Comparison of ENCODE assay signal across 8 mouse cellular contexts in the genomic region with DNA sequence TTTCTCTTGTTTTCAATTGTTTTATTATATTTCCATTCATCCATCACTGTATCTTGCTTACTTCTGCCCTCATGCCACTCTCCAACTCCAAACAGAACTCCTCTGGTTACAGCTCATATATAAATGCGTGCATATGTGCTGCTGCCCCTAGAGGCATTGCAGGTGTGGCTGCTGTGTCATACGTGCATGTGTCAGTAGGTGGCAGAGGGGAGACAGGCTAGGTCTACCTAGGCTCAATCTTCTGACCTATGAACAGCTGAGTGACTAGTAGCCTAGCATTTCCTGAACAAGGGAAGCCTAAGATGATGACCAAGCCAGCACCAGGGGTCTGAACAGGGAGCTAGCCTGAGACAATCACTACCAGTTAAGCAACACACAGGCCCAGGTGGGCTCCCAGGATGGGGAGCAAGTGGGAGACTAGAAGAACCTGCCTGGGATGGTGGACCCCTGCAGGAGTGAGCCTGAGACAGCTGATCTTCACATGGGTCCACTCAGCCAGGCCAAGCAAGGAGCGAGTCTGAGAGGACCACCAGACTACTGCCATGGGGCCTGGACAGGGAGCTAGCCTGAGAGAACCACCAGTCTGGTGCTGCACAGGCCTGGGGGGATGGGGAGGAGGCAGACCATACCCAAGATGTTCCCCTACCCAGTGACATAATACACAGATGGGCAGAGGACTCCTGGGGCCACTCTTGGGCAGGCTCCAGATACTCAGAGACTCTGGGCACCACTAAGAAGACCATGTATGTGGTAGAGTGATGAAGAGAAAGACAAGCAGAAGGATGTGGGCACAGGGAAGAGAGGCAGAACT. TPM values are rescaled to one million over a fixed set of nuclear protein-coding genes. Genes with fewer than 3 reads are reported as not detected.
A peak's percentile ranks its signal among the peaks of the same experiment; 100 is the strongest.
DNase-seq lines count a peak whose midpoint lies in the region; ATAC-seq lines count a peak whose summit lies in the region.

No protein-coding gene starts in this region.

- 0 out of 2 replicates have a peak, but pooled peaks cover 2% of the 10 kb centered on the region for H3K36me3 ChIP-seq in limb, embryonic 11.5 days (ENCODE audit: control insufficient read depth, insufficient read depth, low read length)
- no peaks in the 10 kb centered on the region for H3K36me3 ChIP-seq in limb, embryonic 10.5 days
- no peaks in the 10 kb centered on the region for H3K36me3 ChIP-seq in heart, embryonic 16.5 days (ENCODE audit: control insufficient read depth, insufficient read depth)
- no peaks in the 10 kb centered on the region for H3K36me3 ChIP-seq in midbrain, embryonic 14.5 days (ENCODE audit: control insufficient read depth, insufficient read depth, low read length)

- no peak overlapping the region for H3K4me2 ChIP-seq in limb, embryonic 11.5 days (ENCODE audit: low read depth, severe bottlenecking)
- H3K4me2 ChIP-seq in heart, embryonic 16.5 days (ENCODE audit: low read depth, low read length) = no peak overlapping the region
- H3K4me2 ChIP-seq in midbrain, embryonic 14.5 days (ENCODE audit: low read length) = no peak overlapping the region

- H3K27me3 ChIP-seq in limb, embryonic 11.5 days (ENCODE audit: control insufficient read depth, insufficient read depth, low read length) = no peaks in the 10 kb centered on the region
- H3K27me3 ChIP-seq in limb, embryonic 10.5 days (ENCODE audit: low read depth, poor library complexity, severe bottlenecking) = no peaks in the 10 kb centered on the region
- H3K27me3 ChIP-seq in heart, embryonic 16.5 days (ENCODE audit: control insufficient read depth, insufficient read depth, low read length) = no peaks in the 10 kb centered on the region
- no peaks in the 10 kb centered on the region for H3K27me3 ChIP-seq in midbrain, embryonic 14.5 days (ENCODE audit: control insufficient read depth, insufficient read depth, low read length)

- H3K27ac ChIP-seq in limb, embryonic 11.5 days (replicated peaks; ENCODE audit: low read depth, low read length) = no peak overlapping the region
- H3K27ac ChIP-seq in limb, embryonic 10.5 days = no peak overlapping the region
- H3K27ac ChIP-seq in heart, embryonic 16.5 days (ENCODE audit: low read length) = no peak overlapping the region
- H3K27ac ChIP-seq in midbrain, embryonic 14.5 days (replicated peaks; ENCODE audit: low read depth, low read length) = no peak overlapping the region

- H3K4me1 ChIP-seq in limb, embryonic 11.5 days (ENCODE audit: control insufficient read depth, insufficient read depth, low read length) = no peaks in the 10 kb centered on the region
- peaks cover 16% of the 10 kb centered on the region for H3K4me1 ChIP-seq in limb, embryonic 10.5 days
- peaks cover 42% of the 10 kb centered on the region for H3K4me1 ChIP-seq in heart, embryonic 16.5 days (ENCODE audit: control insufficient read depth, insufficient read depth, low read length)
- peaks cover 13% of the 10 kb centered on the region; the same call in 1 of the 2 replicates for H3K4me1 ChIP-seq in midbrain, embryonic 14.5 days (ENCODE audit: control insufficient read depth, insufficient read depth, low read length)

- WGBS in limb, embryonic 11.5 days = 44% methylated on average over 3 of the region's 3 CpGs
- 62% methylated on average over 3 of the region's 3 CpGs for WGBS in limb, embryonic 10.5 days
- WGBS in heart, embryonic 16.5 days = 45% methylated on average over 3 of the region's 3 CpGs
- 60% methylated on average over 3 of the region's 3 CpGs for WGBS in midbrain, embryonic 14.5 days

- H3K4me3 ChIP-seq in limb, embryonic 11.5 days (ENCODE audit: low read depth, low read length) = no peak overlapping the region
- no peak overlapping the region for H3K4me3 ChIP-seq in limb, embryonic 10.5 days
- no peak overlapping the region for H3K4me3 ChIP-seq in heart, embryonic 16.5 days (ENCODE audit: low read length)
- no peak overlapping the region for H3K4me3 ChIP-seq in midbrain, embryonic 14.5 days (replicated peaks; ENCODE audit: low read depth, low read length)

- ATAC-seq in limb, embryonic 11.5 days (ENCODE audit: insufficient number of reproducible peaks, low FRiP score, low TSS enrichment, low read depth) = peak; percentile 44; the same call in 1 of the 2 replicates
- peak; percentile 59; the same call in 1 of the 2 replicates for ATAC-seq in heart, embryonic 16.5 days (replicated peaks; ENCODE audit: extremely low read depth, insufficient read depth, low FRiP score)
- peak; percentile 46 for ATAC-seq in midbrain, embryonic 14.5 days (ENCODE audit: low FRiP score, low TSS enrichment)

- H3K9ac ChIP-seq in limb, embryonic 11.5 days (ENCODE audit: low read length) = no peak overlapping the region
- no peak overlapping the region for H3K9ac ChIP-seq in heart, embryonic 16.5 days (ENCODE audit: low read length)
- H3K9ac ChIP-seq in midbrain, embryonic 14.5 days (replicated peaks; ENCODE audit: low read length) = no peak overlapping the region

- no peaks in the 10 kb centered on the region for H3K9me3 ChIP-seq in limb, embryonic 11.5 days (ENCODE audit: control insufficient read depth, low read length)
- no peaks in the 10 kb centered on the region for H3K9me3 ChIP-seq in limb, embryonic 10.5 days (replicated peaks)
- no peaks in the 10 kb centered on the region for H3K9me3 ChIP-seq in heart, embryonic 16.5 days (replicated peaks; ENCODE audit: control insufficient read depth, low read length)
- H3K9me3 ChIP-seq in midbrain, embryonic 14.5 days (ENCODE audit: control insufficient read depth, low read length) = no peaks in the 10 kb centered on the region

- peak; percentile 60 for DNase-seq in limb, embryonic 11.5 days (ENCODE audit: low spot score)
- no peak for DNase-seq in limb, embryonic 10.5 days (ENCODE audit: low spot score)
- DNase-seq in c-Kit-positive CD71-positive TER-119-positive erythroid progenitor cells, embryonic 14.5 days (ENCODE audit: low spot score) = peak; percentile 16
- DNase-seq in kidney, postnatal 36 days = peak; percentile 77 to 82
- DNase-seq in midbrain, embryonic 14.5 days = peak; percentile 62
- DNase-seq in thymus, postnatal 0 days (ENCODE audit: low spot score) = peak; percentile 77
- no peak for DNase-seq in adrenal gland, adult (ENCODE audit: inconsistent age in 2 of 2, low spot score in 1 of 2)

RNA-seq across cellular contexts. Expression of a gene that starts 17.5 kb away (rescaled TPM):
- polyA plus RNA-seq in limb, embryonic 11.5 days (2014; fragmentation: Nextera tagmentation; extraction: Ambion mirVana) = 48.0 and 48.3 TPM in 2 replicates
- polyA plus RNA-seq in limb, embryonic 10.5 days (2016; fragmentation: Nextera tagmentation; extraction: Ambion mirVana) = 47.8 and 49.9 TPM in 2 replicates
- polyA plus RNA-seq in heart, embryonic 16.5 days (2015; fragmentation: Nextera tagmentation; extraction: Ambion mirVana) = 28.1 and 33.4 TPM in 2 replicates
- polyA plus RNA-seq in midbrain, embryonic 14.5 days (2014; fragmentation: Nextera tagmentation; extraction: Ambion mirVana) = 31.0 and 38.6 TPM in 2 replicates
- polyA plus RNA-seq in thymus, postnatal 0 days (2015; fragmentation: Nextera tagmentation; extraction: Ambion mirVana) = 33.4 and 41.3 TPM in 2 replicates

Comparison
In these comparisons a context has a peak if more than half of its experiments do, and no peak if none do; other contexts are left out.
1. DNase-seq: peak in limb, embryonic 11.5 days (single experiment), c-Kit-positive CD71-positive TER-119-positive erythroid progenitor cells, embryonic 14.5 days (single experiment), kidney, postnatal 36 days (2 of 2), midbrain, embryonic 14.5 days (single experiment) and thymus, postnatal 0 days (single experiment); none in limb, embryonic 10.5 days (single experiment) and adrenal gland, adult (0 of 2).
2. Peak in every context shown above with its lines, with median percentiles within 50 percentile points of each other: ATAC-seq.